In the genomic region with DNA sequence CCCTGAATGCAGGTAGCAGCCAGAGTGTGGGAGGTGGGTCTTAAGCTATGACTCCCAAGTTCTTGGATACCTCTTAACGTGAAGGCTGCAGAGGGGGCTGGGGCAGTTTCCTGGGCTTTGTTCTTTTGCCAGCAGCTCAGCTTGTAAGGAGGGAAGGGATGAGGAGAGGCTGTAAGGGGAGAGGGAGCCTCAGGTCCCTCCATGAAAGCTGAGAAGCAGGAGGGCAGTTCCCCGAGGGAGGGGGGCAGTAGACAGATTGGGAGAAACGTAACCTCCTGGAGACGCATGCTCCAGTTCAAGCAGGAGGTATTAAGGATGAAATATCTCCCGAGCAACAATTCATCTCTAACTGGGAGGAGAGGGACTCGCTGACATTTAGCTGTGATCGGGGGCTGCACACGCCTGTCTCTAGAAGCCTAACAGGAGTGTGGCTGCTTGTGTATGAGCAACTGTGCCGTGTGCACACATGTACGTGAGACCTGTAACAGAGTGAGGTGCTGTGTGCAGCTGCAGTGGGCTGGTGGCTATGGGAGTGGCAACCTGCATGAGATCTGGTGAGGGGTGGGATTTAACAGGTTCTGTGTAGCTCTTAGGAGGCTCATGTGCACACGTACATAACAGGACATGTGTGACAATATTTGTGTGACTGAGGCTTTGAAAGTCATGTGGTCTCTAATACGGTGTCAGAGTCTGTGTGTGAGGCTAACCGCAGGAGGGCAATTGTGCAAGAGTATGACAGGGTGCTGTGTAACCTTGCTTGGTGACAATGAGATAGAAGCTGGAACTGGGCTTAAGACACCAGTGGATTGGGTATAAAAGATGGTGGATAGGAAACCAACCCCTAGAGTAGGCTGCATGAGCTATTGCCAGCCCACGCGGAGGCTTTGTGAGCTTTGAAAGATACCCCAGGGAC, we compare ENCODE assay signal across 24 mouse cellular contexts. TPM values are rescaled to one million over a fixed set of nuclear protein-coding genes. Genes with fewer than 3 reads are reported as not detected.
A peak's percentile ranks its signal among the peaks of the same experiment; 100 is the strongest.
DNase-seq lines count a peak whose midpoint lies in the region; ATAC-seq and TF ChIP-seq lines count a peak whose summit lies in the region.
"Had no signal": no experiment of that assay in that cellular context is flagged by ENCODE, and none has a peak within 500 bp of the region (broad histone marks: within the 10 kb centered on the region; RNA-seq: fewer than 3 reads in every experiment).

No protein-coding gene starts in this region.

- no peak overlapping the region for H3K4me2 ChIP-seq in midbrain, embryonic 13.5 days (replicated peaks)
- H3K4me2 ChIP-seq in midbrain, embryonic 15.5 days = no peak overlapping the region
- H3K4me2 ChIP-seq in embryonic facial prominence, embryonic 14.5 days (ENCODE audit: low read depth, low read length) = no peak overlapping the region
- H3K4me2 ChIP-seq in forebrain, embryonic 14.5 days (ENCODE audit: low read length) = no peak overlapping the region
- H3K4me2 ChIP-seq: forebrain, embryonic 12.5 days; hindbrain, embryonic 14.5 days had no signal

- TF ChIP-seq CTCF in gastrocnemius, adult 2 months (IDR thresholded peaks at IDR 0.05) = no peak

- H3K4me3 ChIP-seq in gastrocnemius, adult 2 months = peak overlapping the region; percentile 30
- no peak overlapping the region for H3K4me3 ChIP-seq in midbrain, embryonic 13.5 days (replicated peaks)
- no peak overlapping the region for H3K4me3 ChIP-seq in midbrain, embryonic 15.5 days
- H3K4me3 ChIP-seq in embryonic facial prominence, embryonic 14.5 days (ENCODE audit: low read depth, low read length) = no peak overlapping the region
- H3K4me3 ChIP-seq in forebrain, embryonic 14.5 days (ENCODE audit: low read depth, low read length) = no peak overlapping the region
- H3K4me3 ChIP-seq: forebrain, embryonic 12.5 days; layer of hippocampus, adult 2 months; midbrain, embryonic 10.5 days had no signal

- intact Hi-C loops in gastrocnemius, adult 2 months (cut with DNase I) = no loop called here

- H3K4me1 ChIP-seq in midbrain, embryonic 13.5 days (replicated peaks) = no peaks in the 10 kb centered on the region
- no peaks in the 10 kb centered on the region for H3K4me1 ChIP-seq in midbrain, embryonic 15.5 days
- 0 out of 2 replicates have a peak, but pooled peaks cover 5% of the 10 kb centered on the region for H3K4me1 ChIP-seq in embryonic facial prominence, embryonic 14.5 days (ENCODE audit: control insufficient read depth, insufficient read depth, low read length)
- no peaks in the 10 kb centered on the region for H3K4me1 ChIP-seq in forebrain, embryonic 14.5 days (ENCODE audit: control insufficient read depth, insufficient read depth, low read length)
- H3K4me1 ChIP-seq: forebrain, embryonic 12.5 days had no signal

- no peaks in the 10 kb centered on the region for H3K36me3 ChIP-seq in midbrain, embryonic 13.5 days
- no peaks in the 10 kb centered on the region for H3K36me3 ChIP-seq in midbrain, embryonic 15.5 days (replicated peaks)
- H3K36me3 ChIP-seq in embryonic facial prominence, embryonic 14.5 days (ENCODE audit: control insufficient read depth, insufficient read depth, low read length) = no peaks in the 10 kb centered on the region
- H3K36me3 ChIP-seq in forebrain, embryonic 14.5 days (ENCODE audit: control insufficient read depth, insufficient read depth, low read length) = no peaks in the 10 kb centered on the region
- H3K36me3 ChIP-seq: forebrain, embryonic 12.5 days; midbrain, embryonic 10.5 days had no signal

- no peak overlapping the region for H3K27ac ChIP-seq in gastrocnemius, adult 2 months
- H3K27ac ChIP-seq in midbrain, embryonic 13.5 days = no peak overlapping the region
- H3K27ac ChIP-seq in midbrain, embryonic 15.5 days = no peak overlapping the region
- no peak overlapping the region for H3K27ac ChIP-seq in embryonic facial prominence, embryonic 14.5 days (replicated peaks; ENCODE audit: low read depth, low read length)
- H3K27ac ChIP-seq in forebrain, embryonic 14.5 days (ENCODE audit: low read depth, low read length) = no peak overlapping the region
- H3K27ac ChIP-seq: forebrain, embryonic 12.5 days; hindbrain, embryonic 14.5 days; layer of hippocampus, adult 2 months; midbrain, embryonic 10.5 days had no signal

- no peak for DNase-seq in gastrocnemius, adult 2 months
- DNase-seq in gastrocnemius, postnatal 25 days = no peak
- DNase-seq in embryonic facial prominence, embryonic 14.5 days (ENCODE audit: low spot score) = peak; percentile 37
- no peak for DNase-seq in thymus, postnatal 25 days
- DNase-seq in forebrain, embryonic 14.5 days (ENCODE audit: low spot score) = no peak
- DNase-seq: adrenal gland, postnatal 25 days; cerebellum, adult 18-20 months; heart, adult 18-20 months; kidney, adult 8-10 months; liver; lung, adult 18-20 months; thymus, adult 2 months had no signal

- H3K9me3 ChIP-seq in midbrain, embryonic 13.5 days = no peaks in the 10 kb centered on the region
- H3K9me3 ChIP-seq in midbrain, embryonic 15.5 days = no peaks in the 10 kb centered on the region
- no peaks in the 10 kb centered on the region for H3K9me3 ChIP-seq in embryonic facial prominence, embryonic 14.5 days (ENCODE audit: control insufficient read depth, low read length)
- no peaks in the 10 kb centered on the region for H3K9me3 ChIP-seq in forebrain, embryonic 14.5 days (replicated peaks; ENCODE audit: control insufficient read depth, low read length)
- H3K9me3 ChIP-seq: forebrain, embryonic 12.5 days; midbrain, embryonic 10.5 days had no signal

- ATAC-seq in midbrain, embryonic 13.5 days = 0 out of 2 replicates have a peak, but pooled peaks have one; percentile 27
- no peak for ATAC-seq in midbrain, embryonic 15.5 days (replicated peaks)
- ATAC-seq in embryonic facial prominence, embryonic 14.5 days (ENCODE audit: low read depth) = peak; percentile 60; the same call in 1 of the 2 replicates
- ATAC-seq in megakaryocyte progenitor cell, adult 5-6 weeks (replicated peaks; ENCODE audit: poor library complexity) = peak; percentile 75
- ATAC-seq in forebrain, embryonic 14.5 days = no peak
- ATAC-seq: activated CD4-positive, CD25-positive, alpha-beta regulatory T cell, adult 4 months had no signal

- H3K27me3 ChIP-seq in midbrain, embryonic 13.5 days = peaks cover 35% of the 10 kb centered on the region
- H3K27me3 ChIP-seq in midbrain, embryonic 15.5 days (replicated peaks) = 0 out of 2 replicates have a peak, but pooled peaks cover 3% of the 10 kb centered on the region
- 0 out of 2 replicates have a peak, but pooled peaks cover 1% of the 10 kb centered on the region for H3K27me3 ChIP-seq in embryonic facial prominence, embryonic 14.5 days (replicated peaks; ENCODE audit: control insufficient read depth, insufficient read depth, low read length)
- H3K27me3 ChIP-seq in forebrain, embryonic 14.5 days (replicated peaks; ENCODE audit: control insufficient read depth, insufficient read depth, low read length) = 0 out of 2 replicates have a peak, but pooled peaks cover 3% of the 10 kb centered on the region

- whole genome bisulfite sequencing in midbrain, embryonic 13.5 days = 55% methylated on average over 15 of the region's 15 CpGs
- 54% methylated on average over 15 of the region's 15 CpGs for WGBS in midbrain, embryonic 15.5 days
- 44% methylated on average over 15 of the region's 15 CpGs for WGBS in embryonic facial prominence, embryonic 14.5 days
- 50% methylated on average over 15 of the region's 15 CpGs for WGBS in forebrain, embryonic 14.5 days

- no peak overlapping the region for H3K9ac ChIP-seq in midbrain, embryonic 13.5 days (replicated peaks)
- no peak overlapping the region for H3K9ac ChIP-seq in midbrain, embryonic 15.5 days
- H3K9ac ChIP-seq in embryonic facial prominence, embryonic 14.5 days (ENCODE audit: low read depth, low read length) = no peak overlapping the region
- H3K9ac ChIP-seq in forebrain, embryonic 14.5 days (ENCODE audit: low read length) = no peak overlapping the region
- H3K9ac ChIP-seq: forebrain, embryonic 12.5 days; hindbrain, embryonic 14.5 days had no signal

RNA-seq across cellular contexts. Expression of a gene that starts 22.1 kb away (rescaled TPM):
- total RNA-seq in gastrocnemius, adult 2 months (2021) = 10 to 100 TPM; 46.0 to 66.8 TPM
- 10 to 100 TPM; 34.0 to 41.1 TPM for total RNA-seq in gastrocnemius, postnatal 25 days (2021)
- polyA plus RNA-seq in midbrain, embryonic 13.5 days (2015; fragmentation: Nextera tagmentation; extraction: Ambion mirVana) = 0.13 TPM in 2 replicates
- polyA plus RNA-seq in midbrain, embryonic 15.5 days (2015; fragmentation: Nextera tagmentation; extraction: Ambion mirVana) = 0.06 and 0.09 TPM in 2 replicates
- polyA plus RNA-seq in embryonic facial prominence, embryonic 14.5 days (2014; fragmentation: Nextera tagmentation; extraction: Ambion mirVana) = 1.6 and 2.0 TPM in 2 replicates
- total RNA-seq in megakaryocyte progenitor cell, adult 5-6 weeks (2015) = not detected in 2 replicates
- not detected in 2 replicates for total RNA-seq in megakaryocyte progenitor cell, adult 5-6 weeks (2017)
- polyA plus RNA-seq in forebrain, embryonic 14.5 days (2014; fragmentation: Nextera tagmentation; extraction: Ambion mirVana) = 0.09 TPM in 1 of 2 replicates, not detected in the other
- total RNA-seq: adrenal gland, postnatal 25 days; common myeloid progenitor, adult 5-6 weeks; layer of hippocampus, adult 2 months; left cerebral cortex, adult 8-10 months had no signal
- polyA plus RNA-seq: activated CD4-positive, CD25-positive, alpha-beta regulatory T cell, adult 4 months; forebrain, embryonic 12.5 days; heart, postnatal 0 days; small intestine, adult 2 months; thymus, adult 2 months had no signal

Comparison
In these comparisons a context has a peak if more than half of its experiments do, and no peak if none do; other contexts are left out.
1. ATAC-seq: peak in midbrain, embryonic 13.5 days (single experiment), embryonic facial prominence, embryonic 14.5 days (single experiment) and megakaryocyte progenitor cell, adult 5-6 weeks (single experiment); none in midbrain, embryonic 15.5 days (single experiment) and forebrain, embryonic 14.5 days (single experiment).